Mouse (Mus musculus): ENCODE measurements around the gene Dna2.
"Not testable (repeated sequence)": the region's sequence is repeated elsewhere in the genome, so short reads cannot be mapped to it uniquely, and the experiment has no call there.

The Dna2 gene

DNA sequence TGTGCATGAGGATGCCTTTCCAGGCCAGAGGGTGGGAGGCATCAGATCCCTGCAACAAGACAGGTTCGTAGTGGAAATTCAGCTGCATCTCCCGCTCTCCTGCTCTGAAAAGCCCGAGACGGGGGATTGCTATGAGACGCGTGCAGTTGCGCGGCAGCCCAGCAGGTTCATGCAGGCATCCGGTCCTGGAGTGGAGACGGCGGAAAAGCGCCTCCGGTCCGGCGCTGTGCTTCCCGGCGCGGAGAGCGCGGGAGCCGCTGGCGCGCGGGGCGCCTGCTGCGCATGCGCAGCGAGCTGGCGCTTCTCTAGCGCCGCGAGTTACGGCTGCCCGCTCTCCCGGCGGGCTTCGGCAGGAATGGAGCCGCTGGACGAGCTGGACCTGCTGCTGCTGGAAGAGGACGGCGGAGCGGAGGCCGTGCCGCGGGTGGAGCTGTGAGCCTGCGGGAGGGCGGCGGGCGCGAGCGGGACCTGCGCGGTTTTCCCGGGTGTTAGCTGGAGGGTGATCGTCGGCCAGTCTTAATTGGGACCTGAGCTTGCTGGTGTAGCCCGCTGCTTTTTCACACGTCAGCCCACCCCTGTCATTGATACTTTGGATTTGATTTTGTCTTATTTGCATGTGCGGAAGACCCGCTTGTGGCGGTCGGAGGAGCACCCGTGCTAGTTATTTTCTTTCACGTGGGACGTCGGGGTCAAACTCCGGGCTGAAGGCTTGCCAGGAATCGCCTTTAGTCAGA, at the start of gene Dna2:
TSS of gene Dna2 (plus strand) at position 289 of the 734 bp plus-strand sequence.
- peak; percentile 63 for DNase-seq (ENCODE audit: low spot score)

DNA sequence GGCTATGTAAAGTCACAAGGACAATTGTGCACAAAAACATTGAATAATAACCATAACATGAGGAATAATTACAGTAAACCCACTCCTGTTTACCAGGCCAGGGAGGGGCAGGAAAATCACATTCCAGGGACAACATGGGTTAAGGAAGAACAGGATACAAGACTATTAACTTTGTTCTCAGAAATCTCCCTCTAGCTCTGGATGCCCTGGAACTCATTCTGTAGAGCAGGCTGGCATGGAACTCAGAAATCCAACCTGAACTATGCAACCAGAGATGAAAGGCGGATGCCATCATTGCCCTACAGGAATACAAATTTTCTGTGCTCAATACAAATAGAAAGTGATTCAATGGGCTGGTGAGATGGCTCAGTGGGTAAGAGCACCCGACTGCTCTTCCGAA, 49.4 kb upstream of the Dna2 start:
- no peak for DNase-seq (ENCODE audit: low spot score)

DNA sequence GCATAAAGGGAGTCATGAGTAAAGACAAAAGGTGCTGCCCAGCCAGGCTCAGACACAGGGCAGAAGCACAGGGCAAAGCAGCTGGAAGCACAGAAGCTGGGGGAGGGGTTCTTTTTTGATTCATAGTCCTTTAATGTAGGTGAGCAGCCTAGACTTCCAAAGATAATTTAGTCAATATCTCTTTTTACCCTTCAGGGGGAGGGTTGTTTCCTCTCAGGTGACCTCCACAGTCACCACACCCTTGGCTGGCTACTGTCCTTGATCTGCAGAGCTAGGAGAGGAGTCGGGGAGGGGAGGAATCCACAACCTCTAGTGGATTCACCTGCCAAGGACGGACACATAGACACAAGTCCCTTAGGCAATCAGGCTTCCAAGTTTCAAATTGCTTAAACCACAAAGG, 48.8 kb upstream of the Dna2 start:
- no peak for DNase-seq (ENCODE audit: low spot score)

DNA sequence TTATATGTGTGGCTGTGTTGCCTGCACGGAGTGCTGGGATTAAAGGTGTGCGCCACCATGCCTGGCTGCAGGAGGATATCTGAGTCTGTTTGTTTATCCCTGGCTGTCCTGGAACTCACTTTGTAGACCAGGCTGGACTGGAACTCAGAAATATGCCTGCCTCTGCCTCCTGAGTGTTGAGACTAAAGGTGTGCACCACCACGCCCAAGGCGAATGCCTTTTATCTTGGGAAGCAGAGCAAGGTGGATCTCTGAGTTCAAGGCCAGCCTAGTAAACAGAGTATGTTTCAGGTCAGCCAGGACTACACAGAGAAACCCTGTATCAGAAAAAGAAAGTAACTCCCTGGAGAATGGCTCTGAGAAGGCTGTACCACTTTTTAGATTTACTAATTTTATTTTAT, 46.7 kb upstream of the Dna2 start:
- no peak for DNase-seq (ENCODE audit: low spot score)

DNA sequence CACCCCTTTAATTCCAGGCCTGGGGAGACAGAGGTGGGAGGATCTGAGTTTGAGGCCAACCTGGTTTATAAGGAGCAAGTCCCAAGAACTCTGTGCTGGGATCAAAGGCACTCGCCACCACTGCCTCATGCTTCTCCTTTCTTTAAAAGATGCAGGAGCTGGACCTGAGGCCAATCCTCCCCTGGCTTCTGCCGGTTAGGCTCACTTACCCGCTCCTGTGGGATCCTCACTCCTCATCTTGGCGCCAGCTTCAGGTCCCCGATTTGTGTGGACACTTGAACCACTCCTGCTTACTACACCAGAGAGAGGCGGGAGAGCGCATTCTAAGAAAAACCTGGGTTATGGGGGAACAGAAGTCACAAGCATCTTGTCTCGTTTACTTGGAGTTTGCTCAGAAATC, 45.0 kb upstream of the Dna2 start:
- no peak for DNase-seq (ENCODE audit: low spot score)

DNA sequence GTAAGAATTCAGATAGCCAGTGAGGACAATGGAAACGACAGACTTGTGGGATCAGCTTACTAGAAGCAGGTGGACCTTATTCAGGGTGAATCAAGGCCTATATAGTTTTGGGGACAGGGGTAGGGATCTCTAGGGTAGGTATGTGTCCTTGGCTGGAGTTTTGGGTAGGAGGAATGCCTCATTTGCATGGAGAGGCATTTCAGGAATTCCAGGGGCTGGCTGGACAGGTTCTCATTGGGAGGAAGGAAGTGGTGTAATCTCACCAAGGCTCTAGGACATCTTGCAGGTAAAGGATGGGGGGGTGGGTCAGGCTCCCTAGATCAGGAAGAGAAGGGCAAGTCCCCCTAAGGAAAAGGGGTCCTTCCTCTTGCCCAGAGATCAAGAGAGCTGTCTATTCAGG, 44.0 kb upstream of the Dna2 start:
- DNase-seq (ENCODE audit: low spot score) = no peak

DNA sequence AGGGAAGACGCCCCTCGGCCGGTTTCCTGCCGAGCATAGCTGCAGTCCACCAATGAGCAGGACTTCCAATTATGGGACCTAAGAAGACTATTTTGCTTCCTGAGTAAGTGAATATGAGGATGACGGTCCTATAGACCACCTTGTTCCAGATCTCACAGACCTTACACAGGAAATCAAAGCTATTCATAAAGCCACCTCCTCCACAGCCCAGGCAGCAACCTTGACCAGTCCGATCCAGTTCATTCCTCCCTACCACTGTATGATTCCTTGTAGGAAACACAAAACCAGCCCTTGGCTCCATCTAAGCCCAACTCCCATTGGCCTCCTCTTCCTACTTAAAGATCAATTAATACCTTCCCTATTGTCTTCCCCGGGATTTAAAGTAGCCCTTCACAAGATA, 40.5 kb upstream of the Dna2 start:
- DNase-seq (ENCODE audit: low spot score) = no peak

DNA sequence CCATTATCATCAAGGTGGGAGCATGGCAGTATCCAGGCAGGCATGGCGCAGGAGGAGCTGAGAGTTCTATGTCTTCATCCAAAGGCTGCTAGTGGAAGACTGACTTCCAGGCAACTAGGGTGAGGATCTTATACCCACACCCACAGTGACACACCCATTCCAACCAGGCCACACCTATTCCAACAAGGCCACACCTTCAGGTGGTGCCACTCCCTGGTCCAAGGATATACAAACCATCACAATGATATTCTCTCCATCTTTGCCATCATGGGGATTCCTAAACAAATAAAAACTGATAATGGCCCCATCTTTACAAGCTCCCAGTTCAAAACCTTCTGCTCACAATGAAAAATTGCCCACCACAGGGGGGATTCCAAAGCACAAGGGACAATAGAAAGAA, 37.9 kb upstream of the Dna2 start, which contains the start of gene Tet1:
TSS of gene Tet1 (minus strand) at position 101 of the 400 bp plus-strand sequence.
- not testable (repeated sequence) for DNase-seq (ENCODE audit: low spot score)

DNA sequence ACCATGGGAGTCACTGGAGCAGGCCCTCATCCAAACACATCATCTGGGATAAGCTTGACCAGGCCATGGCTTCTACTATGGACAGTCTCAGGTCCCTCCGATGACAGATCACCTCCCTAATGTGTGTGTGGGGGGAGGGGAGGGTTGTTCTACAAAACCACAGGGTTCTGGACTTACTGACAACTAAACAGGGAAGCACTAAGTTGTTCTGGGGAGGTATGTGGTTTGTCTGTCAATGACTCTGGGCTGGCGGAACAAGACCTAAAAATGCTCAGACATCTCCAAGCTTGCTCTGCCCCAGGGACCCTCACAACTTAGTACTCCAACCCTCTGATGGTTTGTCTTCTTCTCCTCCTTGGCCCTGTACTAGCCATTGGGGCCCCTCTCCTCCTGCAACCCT, 35.7 kb upstream of the Dna2 start:
- DNase-seq (ENCODE audit: low spot score) = no peak

DNA sequence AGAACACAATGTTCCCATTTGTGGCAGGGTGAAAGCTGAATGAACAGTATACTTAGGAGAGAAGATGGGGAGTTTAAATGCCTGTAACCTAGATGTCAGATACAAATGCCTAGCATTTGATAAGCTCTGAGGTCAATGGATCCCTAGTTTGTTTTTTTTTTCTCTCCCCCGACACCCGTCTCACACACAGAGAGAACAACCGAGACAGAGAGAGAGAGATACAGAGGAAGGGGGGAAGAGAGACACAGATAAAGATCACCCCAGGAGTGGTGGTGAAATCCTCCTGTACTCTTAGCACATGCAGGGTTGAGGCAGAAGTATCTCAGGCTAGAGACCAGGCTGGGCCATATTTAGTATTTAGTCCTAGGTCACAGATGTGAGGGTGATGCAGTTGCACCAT, 27.8 kb upstream of the Dna2 start:
- no peak for DNase-seq (ENCODE audit: low spot score)

DNA sequence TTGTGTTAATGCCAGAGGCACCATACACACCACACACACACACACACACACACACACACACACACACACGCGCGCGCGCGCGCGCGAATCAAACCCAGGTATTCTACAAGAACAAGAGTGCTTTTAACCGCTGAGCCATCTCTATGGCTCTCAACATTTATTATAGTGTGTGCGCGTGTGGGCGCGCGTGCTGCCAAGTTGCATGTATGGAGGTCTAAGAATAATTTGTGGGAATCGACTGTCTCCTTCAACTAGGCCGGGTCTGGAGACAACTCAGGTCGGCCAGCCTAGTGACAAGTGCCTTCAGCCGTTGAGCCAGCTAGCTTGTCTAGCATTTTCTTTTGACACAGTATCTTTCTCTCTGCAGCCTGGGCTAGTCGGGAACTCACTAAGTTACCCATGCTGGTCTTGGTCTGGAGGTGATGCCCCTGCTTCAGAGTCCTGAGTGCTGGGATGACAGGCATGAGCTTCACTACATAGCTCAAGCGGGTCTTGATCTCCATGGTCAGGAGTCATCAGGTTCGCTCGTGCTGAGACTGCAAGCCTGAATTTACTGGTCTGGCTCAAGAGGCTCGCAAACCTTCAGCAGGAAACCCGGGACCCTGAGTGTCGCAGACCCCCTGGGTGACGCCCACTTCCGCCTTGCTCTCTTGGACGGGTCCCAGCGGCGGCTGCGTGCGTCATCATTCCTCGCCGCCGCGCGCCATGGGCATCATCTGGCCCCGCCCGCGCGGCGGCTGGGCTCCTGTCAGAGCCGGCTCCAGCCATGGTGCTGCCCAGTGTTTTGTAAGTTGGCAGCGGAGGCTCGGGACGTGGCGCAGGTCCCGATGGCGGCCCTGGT, 26.7 kb upstream of the Dna2 start, which contains the start of gene Slc25a16:
TSS of gene Slc25a16 (plus strand) at position 709 of the 841 bp plus-strand sequence.
- DNase-seq (ENCODE audit: low spot score) = peak; percentile 92

DNA sequence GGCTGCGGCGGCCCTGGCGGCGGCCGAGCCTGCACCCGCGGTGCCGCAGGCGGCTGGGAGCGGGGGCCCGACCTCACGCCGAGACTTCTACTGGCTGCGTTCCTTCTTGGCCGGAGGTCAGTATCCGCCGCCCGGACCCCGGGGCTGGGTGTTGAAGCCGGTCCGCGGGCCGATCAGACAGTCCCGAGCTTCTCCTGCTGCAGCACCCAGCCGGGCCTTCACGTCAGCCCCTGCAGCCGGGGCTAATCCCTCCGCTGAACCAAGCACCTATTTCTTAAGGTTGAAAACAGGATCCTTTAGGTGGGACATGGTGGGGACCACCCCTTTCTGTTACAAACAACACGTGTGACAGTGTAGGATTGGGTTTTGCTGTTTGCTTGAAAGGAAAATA, 26.1 kb upstream of the Dna2 start:
- no peak for DNase-seq (ENCODE audit: low spot score)

DNA sequence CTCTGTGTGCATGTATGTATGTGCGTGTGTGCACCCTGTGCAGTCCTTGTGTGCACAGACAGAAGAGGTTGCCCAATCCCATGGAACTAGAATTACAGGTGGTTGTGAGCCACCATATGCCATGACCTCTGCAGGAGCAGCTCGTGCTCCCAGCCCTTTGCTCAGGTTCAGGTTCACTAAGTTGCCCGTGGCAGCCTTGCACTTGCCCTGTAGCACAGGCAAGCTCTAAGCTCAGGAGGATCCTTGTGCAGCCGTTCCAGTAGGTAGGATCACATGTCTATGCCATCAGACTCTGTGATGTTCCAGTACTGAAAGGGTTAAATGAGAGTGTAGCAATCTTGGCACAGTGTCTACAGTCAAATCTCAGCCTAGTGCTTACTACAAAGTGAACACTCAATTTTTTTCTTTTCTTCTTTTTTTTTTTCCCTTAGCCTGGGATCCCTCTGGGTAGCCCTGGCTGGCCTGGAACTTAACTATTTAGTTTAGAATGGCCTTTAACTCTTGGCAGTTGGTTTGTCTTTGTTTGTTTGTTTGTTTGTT, 22.7 kb upstream of the Dna2 start:
- DNase-seq (ENCODE audit: low spot score) = no peak

DNA sequence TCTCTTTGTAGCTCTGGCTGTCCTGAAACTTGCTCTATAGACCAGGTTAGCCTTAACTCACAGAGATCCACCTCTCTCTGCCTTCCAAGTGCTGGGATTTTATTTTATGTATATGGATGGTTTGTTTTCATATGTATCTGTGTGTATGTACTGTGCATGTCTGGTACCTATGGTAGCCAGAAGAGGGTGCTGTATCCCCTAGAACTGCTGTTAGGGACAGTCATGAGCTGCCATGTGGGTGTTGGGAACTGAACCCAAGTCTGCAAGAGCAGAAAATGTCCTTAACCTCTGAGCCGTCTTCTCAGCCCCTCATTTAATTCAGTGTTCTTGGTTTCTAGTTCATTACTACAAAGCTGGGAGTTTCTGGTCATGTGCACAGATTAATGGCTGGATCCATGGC, 14.4 kb upstream of the Dna2 start:
- no peak for DNase-seq (ENCODE audit: low spot score)

DNA sequence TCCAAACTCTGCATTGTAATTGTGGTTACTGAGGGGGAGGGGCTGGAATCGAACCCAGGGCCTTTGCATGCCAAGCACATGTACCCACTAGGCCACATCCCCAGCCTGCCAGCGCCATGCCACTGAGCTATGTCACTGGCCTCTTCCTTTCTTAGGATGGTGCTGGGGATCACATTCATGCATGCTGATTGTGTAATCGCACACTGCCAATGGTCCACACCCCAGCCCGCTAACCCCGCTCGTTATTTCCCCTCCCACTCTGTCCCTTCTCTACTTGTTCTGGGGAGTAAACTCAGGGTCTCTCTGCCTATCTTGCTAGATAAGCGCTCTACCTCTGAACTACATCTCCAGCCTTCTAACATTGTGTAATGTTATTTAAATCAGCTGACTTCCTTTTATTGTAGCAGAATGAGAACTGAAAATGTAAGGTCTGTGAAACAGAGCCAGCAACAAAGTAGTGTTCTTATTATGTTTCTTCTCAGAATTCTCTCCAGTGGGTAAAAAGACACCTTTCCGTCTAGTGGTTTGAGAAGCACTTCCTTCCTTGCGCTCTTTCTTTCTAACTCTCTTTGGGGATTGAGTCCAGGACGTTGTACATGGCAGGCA, 1.7 kb upstream of the Dna2 start:
- DNase-seq (ENCODE audit: low spot score) = no peak

DNA sequence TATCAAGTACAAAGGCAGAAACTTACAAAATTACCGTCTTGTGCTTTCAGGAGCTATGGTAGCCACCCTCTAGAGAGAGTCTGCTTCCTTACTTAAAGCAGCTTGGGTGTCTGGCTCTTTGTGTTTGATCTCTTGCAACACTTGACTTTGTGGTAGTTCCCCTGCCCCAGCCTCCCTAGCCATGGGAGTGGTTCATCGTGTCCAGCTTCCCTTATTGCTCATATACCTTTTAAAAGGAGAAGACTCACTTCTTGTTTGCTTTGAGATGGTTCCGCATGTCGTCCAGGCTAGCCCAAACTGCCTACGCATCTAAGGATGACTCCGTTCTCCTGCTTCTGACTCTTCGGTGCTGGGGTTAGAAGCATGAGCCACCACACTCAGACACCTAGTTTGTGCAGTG, 1.7 kb downstream of the Dna2 start:
- DNase-seq (ENCODE audit: low spot score) = no peak

DNA sequence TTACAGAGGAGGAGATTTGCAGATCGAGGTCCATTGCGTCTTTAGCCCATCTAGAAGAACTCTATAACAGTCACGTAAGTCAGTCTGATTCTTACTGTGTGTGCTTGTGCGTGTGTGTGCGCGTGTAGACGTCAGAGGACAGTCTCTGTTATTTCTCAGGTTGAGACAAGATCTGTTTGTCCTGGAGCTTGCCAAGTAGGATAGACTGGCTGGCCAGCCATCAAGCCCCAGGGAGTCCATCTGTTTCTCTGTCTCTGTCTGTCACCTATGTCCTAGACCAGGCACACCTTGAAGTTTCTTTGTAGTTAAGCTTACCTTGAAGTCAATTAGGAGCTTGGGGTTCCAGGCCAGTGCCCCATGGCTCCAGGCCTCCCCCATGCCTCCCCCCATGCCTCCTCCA, 17.1 kb downstream of the Dna2 start:
- DNase-seq (ENCODE audit: low spot score) = no peak

DNA sequence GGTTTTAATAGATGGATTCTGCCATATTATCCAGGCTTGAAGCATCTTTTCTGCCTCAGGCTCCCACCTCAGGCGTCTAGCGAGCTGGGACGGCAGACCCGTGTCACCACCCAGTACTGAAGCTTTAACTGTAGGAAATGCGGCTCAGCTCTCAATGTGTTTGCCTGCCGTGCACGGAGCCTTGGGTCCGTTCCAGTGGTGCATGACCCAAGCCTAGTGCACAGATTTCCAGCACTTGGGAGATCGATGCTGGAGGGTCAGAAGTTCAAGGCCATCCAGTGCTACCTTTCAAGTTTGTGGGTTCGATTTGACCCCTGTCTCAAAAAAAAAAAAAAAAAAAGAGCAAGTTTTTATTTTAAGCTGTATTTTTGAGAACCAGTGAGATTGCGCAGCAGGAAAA, 19.0 kb downstream of the Dna2 start:
- no peak for DNase-seq (ENCODE audit: low spot score)

DNA sequence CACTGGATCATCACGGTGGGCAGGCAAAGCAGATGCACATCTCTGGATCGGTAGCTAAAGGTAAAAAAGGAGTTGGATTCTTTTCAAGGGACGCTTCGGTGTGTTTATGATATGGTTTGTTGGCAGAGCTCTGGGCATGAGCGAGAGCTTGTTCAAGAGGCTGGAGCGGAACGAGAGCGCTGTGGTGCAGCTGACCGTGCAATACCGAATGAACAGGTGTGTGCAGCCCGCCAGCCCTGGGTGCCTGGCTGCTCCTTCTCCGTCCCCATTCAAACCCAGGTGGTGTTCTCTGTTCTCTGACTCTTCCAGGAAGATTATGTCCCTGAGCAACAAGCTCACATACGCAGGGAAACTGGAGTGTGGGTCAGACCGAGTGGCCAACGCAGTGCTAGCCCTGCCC, 19.5 kb downstream of the Dna2 start:
- DNase-seq (ENCODE audit: low spot score) = no peak

DNA sequence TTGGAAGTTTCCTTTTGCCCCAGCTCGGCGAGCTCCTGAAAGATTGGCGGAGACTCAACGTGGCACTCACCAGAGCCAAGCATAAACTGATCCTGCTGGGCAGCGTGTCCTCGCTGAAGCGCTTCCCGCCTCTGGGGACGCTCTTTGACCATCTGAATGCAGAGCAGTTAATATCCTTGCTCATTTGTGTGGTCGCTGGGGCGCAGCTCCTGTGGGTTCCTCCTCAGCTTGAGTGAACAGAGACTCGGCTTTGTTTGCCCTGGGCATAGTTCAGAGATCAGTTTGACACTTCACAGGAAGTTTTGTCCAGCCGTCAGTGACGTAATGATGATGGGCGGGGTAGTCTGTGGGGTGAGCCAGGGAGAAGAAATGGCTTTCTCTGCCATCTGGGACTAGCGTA, 25.0 kb downstream of the Dna2 start:
- DNase-seq (ENCODE audit: low spot score) = no peak

DNA sequence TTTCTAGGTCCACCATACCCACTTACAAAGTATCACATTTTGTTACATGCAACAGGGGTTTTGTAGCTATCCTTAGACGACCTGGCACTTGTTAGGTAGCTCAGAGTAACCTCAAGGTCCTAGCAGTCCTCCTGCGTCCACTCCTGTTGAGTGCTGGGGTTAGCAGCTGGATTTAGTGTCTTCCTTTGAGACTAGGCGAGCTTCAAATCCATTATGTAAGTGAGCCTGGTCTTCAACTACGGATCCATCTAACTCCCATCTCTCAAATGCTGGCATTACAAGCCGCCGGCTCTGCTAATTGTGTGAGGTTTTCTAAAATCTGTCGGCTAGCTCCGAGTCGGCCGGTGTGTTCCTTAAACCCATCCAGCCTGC, 32.8 kb downstream of the Dna2 start:
- DNase-seq (ENCODE audit: low spot score) = no peak

DNA sequence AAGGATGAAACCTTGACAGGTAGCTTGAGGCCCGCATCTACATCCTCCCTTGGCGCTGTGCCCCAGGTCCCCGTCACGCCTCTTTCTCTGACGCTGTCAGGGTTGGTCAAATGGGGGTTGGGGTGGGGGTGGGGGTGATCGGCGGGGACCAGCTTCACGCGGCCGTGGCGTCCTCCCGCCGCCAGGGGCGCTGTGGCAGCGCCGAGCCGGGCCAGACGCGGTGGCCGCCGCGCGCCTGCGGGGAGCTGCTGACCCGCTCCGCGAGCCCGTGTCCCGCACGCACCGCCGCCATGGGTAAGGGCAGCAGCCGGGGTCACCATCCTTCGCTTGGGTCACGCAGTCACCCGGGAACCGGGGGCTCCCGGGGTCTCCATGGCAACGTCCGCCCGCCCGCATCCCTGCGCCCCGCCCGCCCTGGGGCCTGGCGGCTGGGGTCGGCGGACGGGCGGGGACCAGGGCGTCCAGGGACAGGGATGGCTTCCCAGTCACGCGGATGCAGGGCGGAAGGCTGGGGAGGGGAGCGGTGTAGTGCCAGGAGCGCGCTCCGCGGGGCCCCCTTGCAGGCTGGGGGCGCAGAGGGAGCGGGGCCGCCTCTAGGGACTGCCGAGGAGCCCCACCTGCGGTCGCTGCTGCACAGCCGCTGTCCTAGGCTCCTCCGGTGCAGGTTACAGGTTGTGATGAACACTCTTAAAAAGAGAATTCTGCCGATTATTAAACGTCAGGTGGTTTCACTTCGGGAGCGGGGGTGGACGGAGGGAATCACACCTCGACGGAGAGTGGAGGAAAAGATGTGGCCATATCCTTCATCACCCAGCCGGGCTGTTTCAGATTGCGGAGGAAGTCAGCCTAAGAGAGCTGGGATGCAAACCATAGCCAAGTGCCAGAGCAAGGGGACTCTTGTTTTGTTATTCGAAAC, 33.5 kb downstream of the Dna2 start, which contains the start of gene Rufy2:
TSS of gene Rufy2 (plus strand) at position 185 of the 916 bp plus-strand sequence.
- DNase-seq (ENCODE audit: low spot score) = peak; percentile 81
